Mouse (Mus musculus) C2C12 (cell line): ENCODE measurements around the gene Dbndd2. TPM values are rescaled to one million over a fixed set of nuclear protein-coding genes. Genes with fewer than 3 reads are reported as not detected.

Source experiments
- H3K27me3 ChIP-seq: one replicate; pipeline ENCODE4 v1.6.1; 2011; ENCODE audit not compliant: control insufficient read depth, insufficient read depth, insufficient read length
- H3K36me3 ChIP-seq: one replicate; pipeline ENCODE4 v1.6.1; 2011; ENCODE audit not compliant: control insufficient read depth, insufficient read depth
- H3K4me3 ChIP-seq: one replicate; pipeline ENCODE4 v1.5.1; 2011; ENCODE audit warnings: mild to moderate bottlenecking, control low read depth; ENCODE audit not compliant: poor library complexity, insufficient read depth, severe bottlenecking
- H3K79me2 ChIP-seq: one replicate; pipeline ENCODE4 v1.6.1; 2011; ENCODE audit not compliant: control insufficient read depth, insufficient read depth
- H3K79me3 ChIP-seq: one replicate; pipeline ENCODE4 v1.6.1; 2011; ENCODE audit warnings: low read depth, control low read depth
- H3ac ChIP-seq: one replicate; pipeline ENCODE3; 2011; ENCODE audit warnings: low read depth; ENCODE audit not compliant: control insufficient read depth, insufficient read length
- CEBPB ChIP-seq: IDR thresholded peaks from one replicate; pipeline ENCODE4 v1.6.1; 2011; ENCODE audit warnings: low read depth, mild to moderate bottlenecking, control low read depth, moderate library complexity
- CTCF ChIP-seq: IDR thresholded peaks from one replicate; pipeline ENCODE4 v1.5.1; 2011; ENCODE audit not compliant: control insufficient read depth, insufficient read depth, insufficient read length
- FOSL1 ChIP-seq: IDR thresholded peaks from one replicate; pipeline ENCODE4 v1.8.0; 2011; ENCODE audit warnings: mild to moderate bottlenecking, low read length; ENCODE audit not compliant: poor library complexity, insufficient read depth, severe bottlenecking
- MAX ChIP-seq: IDR thresholded peaks from one replicate; pipeline ENCODE4 v1.6.1; 2011; ENCODE audit warnings: mild to moderate bottlenecking, control low read depth
- MYOD1 ChIP-seq: IDR thresholded peaks from one replicate; pipeline ENCODE4 v1.6.1; 2011; ENCODE audit warnings: low read depth; ENCODE audit not compliant: control insufficient read depth, insufficient read length
- MYOG ChIP-seq: IDR thresholded peaks from one replicate; pipeline ENCODE4 v1.6.1; 2011; ENCODE audit not compliant: control insufficient read depth, insufficient read length; ENCODE audit errors: extremely low read depth
- USF1 ChIP-seq: IDR thresholded peaks from one replicate; pipeline ENCODE4 v1.6.1; 2011; ENCODE audit warnings: low read depth, mild to moderate bottlenecking, control low read depth, moderate library complexity
- polyA plus RNA-seq: library from polyadenylated mRNA; unstranded; fragments of >200 nt; fragmentation: generic; extraction: Trizol; gene quantifications from one replicate; pipeline ENCODE4 v1.2.1, GENCODE M21; 2012; ENCODE audit warnings: missing spikeins

Gene Dbndd2
- polyA plus RNA-seq, 1 experiment, result 21.2 TPM

DNA sequence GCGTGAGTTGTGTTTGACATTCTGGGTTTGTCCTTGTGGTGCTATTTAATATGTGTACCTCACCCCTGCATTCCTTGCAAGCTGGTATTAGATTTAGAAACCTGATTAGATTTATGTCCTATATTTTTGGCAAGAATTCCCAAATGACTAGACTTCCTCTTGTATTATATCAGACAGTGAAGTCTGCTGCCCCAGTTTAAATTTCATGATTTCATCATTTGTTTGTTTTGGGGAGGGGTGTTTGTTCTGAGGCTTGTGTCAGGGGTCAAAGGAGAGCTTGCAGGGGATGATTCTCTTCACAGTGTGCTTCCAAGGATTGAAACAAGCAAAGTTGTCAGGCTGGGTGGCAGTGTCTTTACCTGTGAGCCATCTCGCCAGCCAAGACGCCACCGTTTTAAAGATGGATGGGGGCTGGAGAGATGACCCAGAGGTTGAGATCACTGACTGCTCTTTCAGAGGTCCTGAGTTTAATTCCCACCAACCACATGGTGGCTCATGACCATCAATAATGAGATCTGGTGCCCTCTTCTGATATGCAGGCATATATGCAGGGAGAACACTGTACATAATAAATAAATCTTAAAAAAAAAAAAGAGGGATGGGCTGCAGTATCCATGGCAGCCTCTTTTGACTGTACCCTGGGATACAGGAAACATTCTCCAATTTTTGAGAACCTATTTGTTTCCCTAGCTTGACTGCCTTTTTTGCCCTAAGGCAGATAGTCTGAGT is 19.9 kb downstream of the Dbndd2 start:
- H3K79me3 ChIP-seq, result no peaks in the 10 kb centered on the region
- H3ac ChIP-seq, result no peak overlapping the region
- no peak overlapping the region for H3K4me3 ChIP-seq
- TF ChIP-seq MAX, result no peak
- no peak for TF ChIP-seq FOSL1
- no peak for TF ChIP-seq CEBPB
- no peak for TF ChIP-seq CTCF
- TF ChIP-seq MYOG, result no peak
- TF ChIP-seq USF1, result no peak
- TF ChIP-seq MYOD1, result no peak
- H3K79me2 ChIP-seq, result no peaks in the 10 kb centered on the region
- no peaks in the 10 kb centered on the region for H3K27me3 ChIP-seq
- H3K36me3 ChIP-seq, result peaks cover 71% of the 10 kb centered on the region

DNA sequence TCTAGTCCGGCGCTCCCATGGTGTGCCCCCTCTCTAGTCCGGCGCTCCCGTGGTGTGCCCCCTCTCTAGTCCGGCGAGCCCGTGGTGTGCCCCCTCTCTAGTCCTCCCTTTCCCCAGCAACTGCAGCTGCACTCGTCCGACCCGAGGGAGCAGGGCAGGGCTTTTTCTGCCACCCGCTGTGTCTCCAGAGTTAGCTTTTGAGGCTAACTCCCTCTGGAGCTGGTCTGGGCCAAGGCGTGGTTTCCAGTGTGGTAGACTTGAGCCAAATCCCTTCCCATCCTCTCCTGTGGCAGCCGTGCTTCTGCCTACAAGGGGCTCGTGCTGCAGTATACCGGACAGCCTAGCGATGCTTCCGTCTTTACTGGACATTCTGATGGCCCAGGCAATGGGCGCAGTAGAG is 21.9 kb downstream of the Dbndd2 start:
- Histone ChIP-seq H3ac (no peak overlapping the region), H3K79me2 (no peaks in the 10 kb centered on the region), H3K27me3 (no peaks in the 10 kb centered on the region), H3K79me3 (no peaks in the 10 kb centered on the region), H3K4me3 (no peak overlapping the region), H3K36me3 (peaks cover 52% of the 10 kb centered on the region)
- TF ChIP-seq USF1 (no peak), MYOG (no peak), CEBPB (no peak), MYOD1 (no peak), FOSL1 (no peak), MAX (no peak), CTCF (no peak)

GRCm38 (mm10) chr2:164510621-164511190 is 24.8 kb downstream of the Dbndd2 start:
- no peaks in the 10 kb centered on the region for H3K27me3 ChIP-seq
- TF ChIP-seq FOSL1 (no peak), CEBPB (no peak), MAX (no peak), MYOG (no peak), MYOD1 (no peak), USF1 (no peak), CTCF (no peak)
- no peaks in the 10 kb centered on the region for H3K79me3 ChIP-seq
- no peaks in the 10 kb centered on the region for H3K79me2 ChIP-seq
- H3ac ChIP-seq, result no peak overlapping the region
- no peak overlapping the region for H3K4me3 ChIP-seq
- H3K36me3 ChIP-seq, result peaks cover 27% of the 10 kb centered on the region

DNA sequence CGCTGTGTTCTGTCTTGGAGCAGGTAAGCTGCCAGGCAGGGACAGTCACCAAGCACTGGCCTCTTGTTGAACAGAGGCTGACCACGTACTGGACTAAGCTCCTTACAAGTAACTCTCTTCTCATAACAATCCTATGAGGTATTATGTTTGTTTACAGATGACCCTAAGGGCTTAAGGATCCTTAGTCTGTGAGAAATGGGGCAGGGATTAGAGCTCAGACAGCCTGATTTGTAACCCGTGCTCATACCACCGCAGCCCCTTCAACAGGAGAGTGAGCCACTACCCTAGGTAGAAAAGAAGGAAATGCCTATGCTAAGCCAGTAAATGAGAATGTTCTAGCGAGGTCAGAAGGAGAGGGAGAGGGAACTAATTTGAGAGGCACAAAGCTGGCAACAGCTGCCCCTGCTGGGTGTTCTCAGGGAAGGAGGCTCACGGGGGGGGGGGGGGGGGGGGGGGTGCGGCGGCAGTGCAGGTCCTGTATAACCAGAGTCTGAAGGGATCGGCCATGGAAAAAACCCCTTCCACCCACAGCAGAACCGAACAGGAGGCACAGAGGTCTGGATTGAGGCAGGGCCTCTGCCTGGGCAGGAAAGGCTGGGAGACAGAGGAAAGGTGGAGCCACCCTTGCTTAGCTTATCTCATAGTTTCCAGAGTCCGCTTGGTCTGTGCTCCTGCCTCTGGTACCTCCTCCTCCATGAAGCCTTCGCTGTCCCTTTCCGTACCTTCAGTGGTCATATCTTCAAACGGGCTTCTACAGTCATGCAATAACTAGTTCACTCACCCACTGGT is 26.4 kb downstream of the Dbndd2 start:
- peaks cover 16% of the 10 kb centered on the region for H3K36me3 ChIP-seq

GRCm38 (mm10) chr2:164513389-164513788 is 27.5 kb downstream of the Dbndd2 start:
- TF ChIP-seq MYOD1, result peak; percentile 62
- peak; percentile 98 for TF ChIP-seq MAX
- TF ChIP-seq MYOG, result no peak
- no peak for TF ChIP-seq FOSL1
- TF ChIP-seq USF1, result peak; percentile 57
- peaks cover 16% of the 10 kb centered on the region for H3K36me3 ChIP-seq

More for the DNA sequence above, 26.4 kb downstream of the Dbndd2 start:
- Histone ChIP-seq H3K4me3 (no peak overlapping the region), H3K79me3 (no peaks in the 10 kb centered on the region), H3K79me2 (no peaks in the 10 kb centered on the region), H3ac (no peak overlapping the region), H3K27me3 (no peaks in the 10 kb centered on the region)
- TF ChIP-seq CTCF, result no peak
- no peak for TF ChIP-seq MYOG
- TF ChIP-seq MAX, result no peak
- no peak for TF ChIP-seq MYOD1
- TF ChIP-seq CEBPB, result no peak
- no peak for TF ChIP-seq USF1
- no peak for TF ChIP-seq FOSL1

More at GRCm38 (mm10) chr2:164513389-164513788, 27.5 kb downstream of the Dbndd2 start:
- H3K27me3 ChIP-seq, result no peaks in the 10 kb centered on the region
- no peak overlapping the region for H3K4me3 ChIP-seq
- peak overlapping the region; percentile 32 for H3ac ChIP-seq
- H3K79me2 ChIP-seq, result no peaks in the 10 kb centered on the region
- no peaks in the 10 kb centered on the region for H3K79me3 ChIP-seq
